Mouse (Mus musculus) intestine, embryonic 15.5 days (tissue): ENCODE data around the gene Dnal1. TPM values are rescaled to one million over a fixed set of nuclear protein-coding genes. Genes with fewer than 3 reads are reported as not detected.
A peak's percentile ranks its signal among the peaks of the same experiment; 100 is the strongest.
"Not testable (repeated sequence)": the region's sequence is repeated elsewhere in the genome, so short reads cannot be mapped to it uniquely, and the experiment has no call there.

Source experiments
- ATAC-seq: fragments of 200-750 bp; cut with Nextera tagmentation; 2 replicates; pipeline ENCODE4 v1.8.0; 2017; ENCODE audit warnings: moderate TSS enrichment, moderate library complexity
- H3K27ac ChIP-seq: fragments of 300-500 bp; sonication (generic); 2 replicates; pipeline ENCODE4 v1.5.1; 2015; ENCODE audit warnings: mild to moderate bottlenecking, inconsistent platforms
- H3K27me3 ChIP-seq: fragments of 300-500 bp; sonication (generic); replicated peaks from 2 replicates; pipeline ENCODE4 v1.6.1; 2015; ENCODE audit warnings: inconsistent platforms
- H3K36me3 ChIP-seq: fragments of 300-500 bp; sonication (generic); 2 replicates; pipeline ENCODE4 v1.6.1; 2015; ENCODE audit warnings: inconsistent platforms
- H3K4me1 ChIP-seq: fragments of 300-500 bp; sonication (generic); replicated peaks from 2 replicates; pipeline ENCODE4 v1.6.1; 2015; ENCODE audit warnings: inconsistent platforms
- H3K4me2 ChIP-seq: fragments of 300-500 bp; sonication (generic); replicated peaks from 2 replicates; pipeline ENCODE4 v1.6.1; 2015; ENCODE audit warnings: mild to moderate bottlenecking, inconsistent platforms
- H3K4me3 ChIP-seq: fragments of 300-500 bp; sonication (generic); replicated peaks from 2 replicates; pipeline ENCODE4 v1.5.1; 2015; ENCODE audit warnings: inconsistent platforms
- H3K9ac ChIP-seq: fragments of 300-500 bp; sonication (generic); 2 replicates; pipeline ENCODE4 v1.6.1; 2015; ENCODE audit warnings: inconsistent platforms
- H3K9me3 ChIP-seq: fragments of 300-500 bp; sonication (generic); 2 replicates; pipeline ENCODE4 v1.6.1; 2016; ENCODE audit warnings: inconsistent platforms
- WGBS: fragments of 180-500 bp; shearing (Covaris S2); methylation state at CpG from one replicate; pipeline ENCODE4 v1.1.7; 2015; 5-methylcytosine and 5-hydroxymethylcytosine counted together
- polyA plus RNA-seq: library from polyadenylated mRNA; unstranded; fragments of >200 nt; fragmentation: Nextera tagmentation; extraction: Ambion mirVana; gene quantifications from 2 replicates; pipeline ENCODE4 v1.2.1, GENCODE M21; 2015

Gene Dnal1
- 3.9 TPM in 2 replicates for polyA plus RNA-seq

- ATAC-seq, result peak; percentile 98
- Histone ChIP-seq H3K27me3 (no peaks in the 10 kb centered on the region), H3K27ac (peak within 1 kb of the TSS; percentile 23), H3K4me2 (peak within 1 kb of the TSS; percentile 69), H3K4me3 (peak within 1 kb of the TSS; percentile 85), H3K36me3 (no peaks in the 10 kb centered on the region), H3K9ac (peak within 1 kb of the TSS; percentile 66), H3K9me3 (no peaks in the 10 kb centered on the region), H3K4me1 (peaks cover 8% of the 10 kb centered on the region; the same call in 1 of the 2 replicates)
- WGBS, result 3% methylated on average over 32 of the region's 35 CpGs
Observed at GRCm38 (mm10) chr12:84114153-84114994, at the start of gene Dnal1. Gene Dnal1, plus strand, starts transcription at chr12:84114366.

DNA sequence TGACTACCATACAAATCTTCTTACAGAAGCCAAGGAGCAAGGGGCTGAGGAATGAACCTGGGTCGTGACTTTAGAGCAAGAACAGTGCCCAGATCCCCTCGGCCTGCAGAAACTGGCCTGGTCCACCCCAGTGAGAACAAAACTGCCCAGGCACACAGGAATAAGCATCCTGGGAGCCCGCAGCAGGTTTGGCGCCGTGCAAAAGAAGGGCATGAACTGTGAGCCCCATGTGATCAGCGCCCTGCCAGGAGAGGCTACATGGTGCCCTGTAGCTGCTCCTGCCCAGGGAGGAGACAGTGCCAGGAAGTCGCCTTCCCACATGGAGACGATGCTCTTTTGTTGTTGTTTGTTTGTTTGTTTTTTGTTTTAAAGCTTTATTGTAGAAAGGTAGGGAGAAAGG, 49.5 kb upstream of the Dnal1 start:
- H3K36me3 ChIP-seq, result no peaks in the 10 kb centered on the region
- 76% methylated on average over 8 of the region's 8 CpGs for WGBS
- ATAC-seq, result no peak

GRCm38 (mm10) chr12:84067752-84068151, 46.4 kb upstream of the Dnal1 start:
- no peak for ATAC-seq
- no peaks in the 10 kb centered on the region for H3K36me3 ChIP-seq
- H3K4me3 ChIP-seq, result no peak overlapping the region
- 76% methylated on average over 4 of the region's 4 CpGs for WGBS
- H3K27ac ChIP-seq, result no peak overlapping the region
- peaks cover 13% of the 10 kb centered on the region for H3K27me3 ChIP-seq
- H3K9ac ChIP-seq, result no peak overlapping the region
- H3K9me3 ChIP-seq, result no peaks in the 10 kb centered on the region
- no peaks in the 10 kb centered on the region for H3K4me1 ChIP-seq
- no peak overlapping the region for H3K4me2 ChIP-seq

More for the DNA sequence above, 49.5 kb upstream of the Dnal1 start:
- Histone ChIP-seq H3K27me3 (peaks cover 13% of the 10 kb centered on the region), H3K9me3 (no peaks in the 10 kb centered on the region), H3K4me2 (no peak overlapping the region), H3K4me3 (no peak overlapping the region), H3K4me1 (no peaks in the 10 kb centered on the region), H3K27ac (no peak overlapping the region), H3K9ac (no peak overlapping the region)

GRCm38 (mm10) chr12:84068296-84068695, 45.9 kb upstream of the Dnal1 start:
- Histone ChIP-seq H3K27ac (no peak overlapping the region), H3K4me3 (no peak overlapping the region), H3K4me2 (no peak overlapping the region), H3K4me1 (no peaks in the 10 kb centered on the region), H3K36me3 (no peaks in the 10 kb centered on the region), H3K27me3 (peaks cover 13% of the 10 kb centered on the region), H3K9ac (no peak overlapping the region), H3K9me3 (no peaks in the 10 kb centered on the region)
- 75% methylated on average over 8 of the region's 8 CpGs for WGBS
- ATAC-seq, result no peak

DNA sequence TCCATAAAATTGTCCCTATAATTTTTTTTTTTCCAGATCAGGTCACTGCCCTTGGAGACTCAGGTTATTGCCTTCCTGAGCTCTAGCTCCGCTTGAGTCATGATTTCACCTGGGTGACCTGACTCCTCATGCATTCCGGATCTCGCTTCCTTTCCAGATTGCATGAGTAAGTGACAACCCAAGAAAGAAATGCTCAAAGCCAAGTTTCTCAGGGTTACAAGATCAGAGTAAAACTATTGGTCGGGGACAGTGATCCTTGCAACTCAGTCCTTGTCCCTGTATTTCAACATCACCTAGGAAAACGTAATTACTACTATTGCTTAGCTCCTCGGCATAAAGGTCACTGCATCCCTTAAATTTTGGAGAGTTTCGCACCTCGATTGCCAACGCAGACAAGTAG, 45.2 kb upstream of the Dnal1 start, which contains the start of gene Acot5:
Gene Acot5 (plus strand): TSS at position 340 of the 400 bp plus-strand sequence.
- H3K27ac ChIP-seq, result no peak within 1 kb of the TSS
- 0 out of 2 replicates have a peak, but pooled peaks have one; percentile 43 for ATAC-seq
- H3K9me3 ChIP-seq, result no peaks in the 10 kb centered on the region
- peaks cover 13% of the 10 kb centered on the region for H3K27me3 ChIP-seq
- peak within 1 kb of the TSS; percentile 79 for H3K4me2 ChIP-seq
- no peaks in the 10 kb centered on the region for H3K4me1 ChIP-seq
- no peak within 1 kb of the TSS for H3K9ac ChIP-seq
- H3K36me3 ChIP-seq, result no peaks in the 10 kb centered on the region
- peak within 1 kb of the TSS; percentile 41 for H3K4me3 ChIP-seq
- 47% methylated on average over 9 of the region's 9 CpGs for WGBS

- H3K4me2 ChIP-seq, result peak overlapping the region; percentile 79
- H3K27me3 ChIP-seq, result peaks cover 13% of the 10 kb centered on the region
- H3K4me3 ChIP-seq, result peak overlapping the region; percentile 41
- ATAC-seq, result 0 out of 2 replicates have a peak, but pooled peaks have one; percentile 23
- under 1% methylated on average over 44 of the region's 52 CpGs for WGBS
- H3K36me3 ChIP-seq, H3K27ac ChIP-seq, H3K9me3 ChIP-seq, H3K9ac ChIP-seq, H3K4me1 ChIP-seq: not testable (repeated sequence)
Observed at GRCm38 (mm10) chr12:84069582-84069981, 44.6 kb upstream of the Dnal1 start.

- H3K4me1 ChIP-seq, result no peaks in the 10 kb centered on the region
- no peak for ATAC-seq
- H3K27ac ChIP-seq, result no peak overlapping the region
- 90% methylated on average over 2 of the region's 2 CpGs for WGBS
- H3K9ac ChIP-seq, result no peak overlapping the region
- H3K27me3 ChIP-seq, result peaks cover 13% of the 10 kb centered on the region
- H3K9me3 ChIP-seq, result no peaks in the 10 kb centered on the region
- no peak overlapping the region for H3K4me2 ChIP-seq
- no peak overlapping the region for H3K4me3 ChIP-seq
- H3K36me3 ChIP-seq, result no peaks in the 10 kb centered on the region
Observed at GRCm38 (mm10) chr12:84071696-84072095, 42.5 kb upstream of the Dnal1 start.

GRCm38 (mm10) chr12:84077371-84077990, 36.7 kb upstream of the Dnal1 start:
- Histone ChIP-seq H3K4me2 (no peak overlapping the region), H3K27ac (no peak overlapping the region), H3K9me3 (no peaks in the 10 kb centered on the region), H3K36me3 (no peaks in the 10 kb centered on the region), H3K4me1 (no peaks in the 10 kb centered on the region), H3K4me3 (no peak overlapping the region), H3K9ac (no peak overlapping the region), H3K27me3 (no peaks in the 10 kb centered on the region)
- no peak for ATAC-seq
- WGBS, result 77% methylated on average over 4 of the region's 4 CpGs

GRCm38 (mm10) chr12:84083842-84084241, 30.3 kb upstream of the Dnal1 start:
- ATAC-seq, result no peak
- Histone ChIP-seq H3K4me2 (no peak overlapping the region), H3K9ac (no peak overlapping the region), H3K36me3 (no peaks in the 10 kb centered on the region), H3K9me3 (no peaks in the 10 kb centered on the region), H3K27ac (peak overlapping the region; percentile 29), H3K4me3 (no peak overlapping the region), H3K4me1 (no peaks in the 10 kb centered on the region), H3K27me3 (no peaks in the 10 kb centered on the region)
- WGBS, result 68% methylated on average over 2 of the region's 2 CpGs

- no peak overlapping the region for H3K4me3 ChIP-seq
- H3K9me3 ChIP-seq, result 0 out of 2 replicates have a peak, but pooled peaks cover 3% of the 10 kb centered on the region
- H3K4me2 ChIP-seq, result no peak overlapping the region
- H3K4me1 ChIP-seq, result no peaks in the 10 kb centered on the region
- no peaks in the 10 kb centered on the region for H3K36me3 ChIP-seq
- ATAC-seq, result peak; percentile 88
- no peak overlapping the region for H3K9ac ChIP-seq
- no peaks in the 10 kb centered on the region for H3K27me3 ChIP-seq
- 64% methylated on average over 4 of the region's 4 CpGs for WGBS
- peak overlapping the region; percentile 29; the same call in 1 of the 2 replicates for H3K27ac ChIP-seq
Observed at GRCm38 (mm10) chr12:84084581-84084980, 29.6 kb upstream of the Dnal1 start.

DNA sequence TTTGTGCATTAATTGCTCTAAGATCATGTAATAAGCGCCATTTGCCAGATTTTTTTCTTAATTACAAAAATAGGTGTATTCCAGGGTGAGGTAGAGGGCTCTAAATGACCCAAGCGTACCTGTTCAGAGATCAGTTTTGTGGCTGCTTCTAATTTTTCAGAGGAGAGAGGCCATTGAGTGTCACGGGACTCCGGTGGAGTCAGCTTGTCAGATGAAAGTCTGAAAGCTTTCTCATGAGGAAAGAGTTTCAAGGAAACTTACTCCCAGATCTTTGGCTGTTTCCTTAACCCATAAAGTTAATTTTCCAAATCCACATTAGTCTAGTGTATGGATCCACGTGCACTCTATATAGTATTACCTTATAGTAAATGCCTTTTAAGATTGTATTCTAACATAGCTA, 19.5 kb upstream of the Dnal1 start:
- not testable (repeated sequence) for ATAC-seq
- WGBS, result 91% methylated on average over 5 of the region's 5 CpGs

DNA sequence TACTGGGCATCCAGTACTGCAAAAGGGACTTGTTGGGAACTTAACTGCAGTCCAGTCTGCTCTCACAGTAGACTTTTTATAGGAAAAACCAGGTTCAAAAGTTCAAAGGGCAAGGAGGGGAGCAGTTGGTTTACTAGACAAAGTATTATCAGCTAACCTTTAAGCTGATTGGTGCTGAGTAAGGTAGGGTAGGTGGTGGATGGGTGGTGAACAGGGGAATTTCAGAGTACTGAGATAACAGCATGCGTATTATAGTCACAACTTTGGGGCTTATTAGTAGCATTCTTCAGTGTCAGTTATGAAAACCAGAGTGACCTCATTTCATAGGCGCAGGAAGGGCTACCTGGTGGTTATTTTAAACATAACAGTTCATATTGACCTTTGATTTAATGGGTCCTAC, 14.6 kb upstream of the Dnal1 start:
- Histone ChIP-seq H3K4me3 (no peak overlapping the region), H3K9me3 (no peaks in the 10 kb centered on the region), H3K9ac (no peak overlapping the region), H3K27me3 (no peaks in the 10 kb centered on the region), H3K36me3 (no peaks in the 10 kb centered on the region), H3K4me1 (no peaks in the 10 kb centered on the region), H3K4me2 (no peak overlapping the region), H3K27ac (no peak overlapping the region)
- peak; percentile 71; the same call in 1 of the 2 replicates for ATAC-seq
- 86% methylated on average over 2 of the region's 2 CpGs for WGBS

More for the DNA sequence above, 19.5 kb upstream of the Dnal1 start:
- not testable (repeated sequence) for H3K9me3 ChIP-seq, H3K4me1 ChIP-seq, H3K27me3 ChIP-seq, H3K27ac ChIP-seq, H3K36me3 ChIP-seq, H3K4me3 ChIP-seq, H3K4me2 ChIP-seq, H3K9ac ChIP-seq
